Mouse (Mus musculus): ENCODE measurements around the gene Rapgef4. TPM values are rescaled to one million over a fixed set of nuclear protein-coding genes. Genes with fewer than 3 reads are reported as not detected.

Rapgef4 gene
- total RNA-seq, 1 experiment = 3.4 TPM

DNA sequence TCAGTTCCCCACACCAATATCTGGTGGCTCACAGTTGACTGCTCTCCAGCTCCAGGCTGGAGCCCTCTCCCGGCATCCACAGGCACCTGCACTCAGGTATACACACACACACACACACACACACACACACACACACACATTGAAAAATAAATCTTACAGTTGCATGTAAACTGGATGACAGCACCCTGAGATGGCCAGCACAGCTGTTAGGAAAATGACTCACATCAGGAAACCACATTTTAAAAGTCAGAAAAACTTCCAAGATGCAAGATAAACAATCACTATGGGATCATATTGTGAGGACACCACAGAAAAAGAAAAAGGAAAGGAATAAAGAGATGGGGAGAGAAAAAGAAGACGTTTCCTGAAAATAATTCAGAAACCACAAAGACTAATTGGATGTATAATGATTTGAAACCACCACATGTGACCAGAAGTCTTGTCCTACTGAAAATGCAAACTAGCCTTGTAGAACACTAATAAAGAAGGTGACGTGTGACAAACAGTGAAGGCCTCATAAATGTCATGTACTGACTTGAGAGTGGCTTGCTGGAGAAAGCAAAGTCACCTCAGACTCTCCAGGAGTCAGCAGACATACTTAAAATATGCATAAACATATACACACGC is 297.3 kb downstream of the Rapgef4 start:
- Histone ChIP-seq H3K36me3 (ENCODE audit: control insufficient read depth, insufficient read depth, low read length, poor library complexity, severe bottlenecking) (no peaks in the 10 kb centered on the region), H3K27ac (ENCODE audit: insufficient read depth, low read depth, low read length, poor library complexity, severe bottlenecking) (no peak overlapping the region), H3K9ac (ENCODE audit: insufficient read depth, low read depth, low read length, poor library complexity, severe bottlenecking) (no peak overlapping the region), H3K9me3 (ENCODE audit: control insufficient read depth, insufficient read depth, low read depth, low read length) (no peaks in the 10 kb centered on the region), H3K4me3 (ENCODE audit: insufficient read depth in 1 of 2, low read depth in 1 of 2, low read length in 2 of 2, poor library complexity in 1 of 2, severe bottlenecking in 1 of 2) (no peak overlapping the region), H3K4me1 (ENCODE audit: control insufficient read depth in 2 of 2, insufficient read depth in 2 of 2, low read length in 2 of 2, poor library complexity in 1 of 2) (no peaks in the 10 kb centered on the region)
- DNase-seq (ENCODE audit: low read depth, low spot score) = no peak
- in situ Hi-C loops (cut with MboI; ENCODE audit: low sequenced_read_pairs in 2 of 2, unreplicated experiment in 2 of 2) = no loop called here
- TF ChIP-seq HCFC1 (IDR thresholded peaks at IDR 0.05; ENCODE audit: borderline replicate concordance, insufficient read depth, low read length) (no peak), CHD2 (IDR thresholded peaks at IDR 0.05; ENCODE audit: low read depth, low read length) (no peak), MAFK (IDR thresholded peaks at IDR 0.05; ENCODE audit: insufficient read depth, low read depth, low read length) (no peak), ZC3H11A (IDR thresholded peaks at IDR 0.05; ENCODE audit: borderline replicate concordance, low read depth, low read length) (no peak), ZNF384 (IDR thresholded peaks at IDR 0.05; ENCODE audit: low read depth, low read length) (no peak)

DNA sequence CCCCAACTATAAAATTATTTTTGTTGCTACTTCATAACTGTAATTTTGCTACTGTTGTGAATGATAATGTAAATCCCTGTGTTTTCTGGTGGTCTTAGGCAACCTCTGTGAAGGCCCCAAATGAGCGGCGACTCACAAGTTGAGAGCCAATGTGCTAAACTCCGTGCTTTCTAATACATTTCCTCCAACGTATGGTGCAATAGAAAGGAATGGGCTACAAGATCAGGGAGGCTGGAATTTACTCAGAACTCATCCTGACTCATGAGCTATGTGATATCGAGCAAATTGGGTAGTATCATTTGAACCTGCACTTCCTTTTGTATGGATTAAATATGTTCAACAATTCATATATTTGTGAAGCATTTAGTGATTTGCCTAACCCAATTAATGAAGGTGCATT is 299.5 kb downstream of the Rapgef4 start:
- no peak for DNase-seq (ENCODE audit: low read depth, low spot score)
- no peaks in the 10 kb centered on the region for H3K4me1 ChIP-seq (ENCODE audit: control insufficient read depth in 2 of 2, insufficient read depth in 2 of 2, low read length in 2 of 2, poor library complexity in 1 of 2)
- H3K27ac ChIP-seq (ENCODE audit: insufficient read depth, low read depth, low read length, poor library complexity, severe bottlenecking) = no peak overlapping the region
- H3K36me3 ChIP-seq (ENCODE audit: control insufficient read depth, insufficient read depth, low read length, poor library complexity, severe bottlenecking) = no peaks in the 10 kb centered on the region
- H3K9me3 ChIP-seq (ENCODE audit: control insufficient read depth, insufficient read depth, low read depth, low read length) = no peaks in the 10 kb centered on the region
- no peak overlapping the region for H3K4me3 ChIP-seq (ENCODE audit: insufficient read depth in 1 of 2, low read depth in 1 of 2, low read length in 2 of 2, poor library complexity in 1 of 2, severe bottlenecking in 1 of 2)
- H3K9ac ChIP-seq (ENCODE audit: insufficient read depth, low read depth, low read length, poor library complexity, severe bottlenecking) = no peak overlapping the region
- TF ChIP-seq CHD2 (IDR thresholded peaks at IDR 0.05; ENCODE audit: low read depth, low read length) (no peak), ZC3H11A (IDR thresholded peaks at IDR 0.05; ENCODE audit: borderline replicate concordance, low read depth, low read length) (no peak), HCFC1 (IDR thresholded peaks at IDR 0.05; ENCODE audit: borderline replicate concordance, insufficient read depth, low read length) (no peak), MAFK (IDR thresholded peaks at IDR 0.05; ENCODE audit: insufficient read depth, low read depth, low read length) (no peak), ZNF384 (IDR thresholded peaks at IDR 0.05; ENCODE audit: low read depth, low read length) (no peak)
- in situ Hi-C loops (cut with MboI; ENCODE audit: low sequenced_read_pairs in 2 of 2, unreplicated experiment in 2 of 2) = no loop called here

DNA sequence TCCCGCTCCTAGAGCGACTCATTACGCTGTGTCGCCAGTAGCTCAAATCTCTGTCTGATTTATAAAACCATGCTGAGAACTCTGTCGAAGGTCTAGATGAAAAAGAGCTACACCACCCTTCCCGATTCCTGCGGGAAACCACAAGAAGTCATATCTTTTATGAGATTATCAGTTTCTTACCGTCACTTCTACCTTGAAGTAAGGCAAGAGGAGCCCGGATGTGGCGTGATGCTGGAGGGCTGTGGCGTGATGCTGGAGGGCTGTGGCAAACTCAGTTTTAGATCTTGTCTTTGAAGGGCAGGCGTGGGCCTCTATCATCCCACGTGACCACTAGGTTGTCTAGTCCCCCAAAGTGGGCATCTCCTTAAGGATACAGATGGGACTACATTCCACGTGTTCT is 300.9 kb downstream of the Rapgef4 start:
- Histone ChIP-seq H3K27ac (ENCODE audit: insufficient read depth, low read depth, low read length, poor library complexity, severe bottlenecking) (no peak overlapping the region), H3K36me3 (ENCODE audit: control insufficient read depth, insufficient read depth, low read length, poor library complexity, severe bottlenecking) (no peaks in the 10 kb centered on the region), H3K4me1 (ENCODE audit: control insufficient read depth in 2 of 2, insufficient read depth in 2 of 2, low read length in 2 of 2, poor library complexity in 1 of 2) (no peaks in the 10 kb centered on the region), H3K4me3 (ENCODE audit: insufficient read depth in 1 of 2, low read depth in 1 of 2, low read length in 2 of 2, poor library complexity in 1 of 2, severe bottlenecking in 1 of 2) (no peak overlapping the region), H3K9me3 (ENCODE audit: control insufficient read depth, insufficient read depth, low read depth, low read length) (no peaks in the 10 kb centered on the region), H3K9ac (ENCODE audit: insufficient read depth, low read depth, low read length, poor library complexity, severe bottlenecking) (no peak overlapping the region)
- no peak for TF ChIP-seq MAFK (IDR thresholded peaks at IDR 0.05; ENCODE audit: insufficient read depth, low read depth, low read length)
- TF ChIP-seq CHD2 (IDR thresholded peaks at IDR 0.05; ENCODE audit: low read depth, low read length) = no peak
- no peak for TF ChIP-seq ZC3H11A (IDR thresholded peaks at IDR 0.05; ENCODE audit: borderline replicate concordance, low read depth, low read length)
- no peak for TF ChIP-seq ZNF384 (IDR thresholded peaks at IDR 0.05; ENCODE audit: low read depth, low read length)
- TF ChIP-seq HCFC1 (IDR thresholded peaks at IDR 0.05; ENCODE audit: borderline replicate concordance, insufficient read depth, low read length) = no peak
- in situ Hi-C loops (cut with MboI; ENCODE audit: low sequenced_read_pairs in 2 of 2, unreplicated experiment in 2 of 2) = no loop called here
- no peak for DNase-seq (ENCODE audit: low read depth, low spot score)

DNA sequence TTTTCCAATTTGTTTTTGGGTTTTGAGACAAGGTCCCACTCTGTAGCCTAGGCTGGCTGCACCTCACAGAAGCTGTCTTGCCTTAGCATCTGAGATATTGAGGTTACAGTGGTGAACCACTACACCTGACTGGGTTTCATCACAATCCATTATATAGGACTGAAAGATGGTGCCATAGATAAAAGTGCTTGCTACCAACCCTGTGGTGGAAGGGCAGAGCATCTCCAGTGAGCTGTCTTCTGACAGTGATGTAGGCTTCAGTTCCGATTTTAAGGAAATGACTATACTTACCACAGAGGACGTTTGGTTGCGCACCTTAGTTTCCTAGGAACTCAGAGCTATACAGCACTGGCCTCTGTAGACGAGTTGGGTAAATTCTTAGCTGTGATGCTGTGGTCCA is 301.7 kb downstream of the Rapgef4 start:
- Histone ChIP-seq H3K36me3 (ENCODE audit: control insufficient read depth, insufficient read depth, low read length, poor library complexity, severe bottlenecking) (no peaks in the 10 kb centered on the region), H3K4me1 (ENCODE audit: control insufficient read depth in 2 of 2, insufficient read depth in 2 of 2, low read length in 2 of 2, poor library complexity in 1 of 2) (no peaks in the 10 kb centered on the region)
- no peak for DNase-seq (ENCODE audit: low read depth, low spot score)

DNA sequence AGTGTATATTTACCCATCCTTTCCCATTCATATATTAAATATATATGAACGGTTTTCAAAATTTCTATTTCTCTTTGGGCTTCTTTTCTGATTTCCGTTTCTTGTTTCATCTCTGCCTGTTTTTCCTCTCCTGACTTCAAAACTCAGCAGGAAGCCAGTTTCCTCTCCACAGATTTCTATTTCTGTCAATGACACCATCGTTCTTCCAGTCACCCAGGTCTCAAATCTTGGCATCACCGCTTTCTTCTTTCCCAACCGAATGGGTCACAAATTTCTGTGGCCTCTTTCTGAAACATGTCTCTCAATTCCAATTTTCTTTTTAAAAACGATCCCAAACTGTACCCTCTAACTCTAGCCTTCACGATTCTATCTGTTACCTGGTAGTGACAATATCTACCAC is 303.6 kb downstream of the Rapgef4 start:
- Histone ChIP-seq H3K36me3 (ENCODE audit: control insufficient read depth, insufficient read depth, low read length, poor library complexity, severe bottlenecking) (no peaks in the 10 kb centered on the region), H3K27ac (ENCODE audit: insufficient read depth, low read depth, low read length, poor library complexity, severe bottlenecking) (no peak overlapping the region), H3K4me3 (ENCODE audit: insufficient read depth in 1 of 2, low read depth in 1 of 2, low read length in 2 of 2, poor library complexity in 1 of 2, severe bottlenecking in 1 of 2) (no peak overlapping the region; a peak in 1 of 4 replicates), H3K9ac (ENCODE audit: insufficient read depth, low read depth, low read length, poor library complexity, severe bottlenecking) (no peak overlapping the region), H3K9me3 (ENCODE audit: control insufficient read depth, insufficient read depth, low read depth, low read length) (no peaks in the 10 kb centered on the region), H3K4me1 (ENCODE audit: control insufficient read depth in 2 of 2, insufficient read depth in 2 of 2, low read length in 2 of 2, poor library complexity in 1 of 2) (no peaks in the 10 kb centered on the region)
- TF ChIP-seq ZNF384 (IDR thresholded peaks at IDR 0.05; ENCODE audit: low read depth, low read length) (no peak), ZC3H11A (IDR thresholded peaks at IDR 0.05; ENCODE audit: borderline replicate concordance, low read depth, low read length) (no peak), MAFK (IDR thresholded peaks at IDR 0.05; ENCODE audit: insufficient read depth, low read depth, low read length) (no peak), CHD2 (IDR thresholded peaks at IDR 0.05; ENCODE audit: low read depth, low read length) (no peak), HCFC1 (IDR thresholded peaks at IDR 0.05; ENCODE audit: borderline replicate concordance, insufficient read depth, low read length) (no peak)
- in situ Hi-C loops (cut with MboI; ENCODE audit: low sequenced_read_pairs in 2 of 2, unreplicated experiment in 2 of 2) = no loop called here
- DNase-seq (ENCODE audit: low read depth, low spot score) = no peak

More for the DNA sequence above, 301.7 kb downstream of the Rapgef4 start:
- Histone ChIP-seq H3K27ac (ENCODE audit: insufficient read depth, low read depth, low read length, poor library complexity, severe bottlenecking) (no peak overlapping the region), H3K4me3 (ENCODE audit: insufficient read depth in 1 of 2, low read depth in 1 of 2, low read length in 2 of 2, poor library complexity in 1 of 2, severe bottlenecking in 1 of 2) (no peak overlapping the region), H3K9me3 (ENCODE audit: control insufficient read depth, insufficient read depth, low read depth, low read length) (no peaks in the 10 kb centered on the region), H3K9ac (ENCODE audit: insufficient read depth, low read depth, low read length, poor library complexity, severe bottlenecking) (no peak overlapping the region)
- in situ Hi-C loops (cut with MboI; ENCODE audit: low sequenced_read_pairs in 2 of 2, unreplicated experiment in 2 of 2) = no loop called here
- no peak for TF ChIP-seq ZC3H11A (IDR thresholded peaks at IDR 0.05; ENCODE audit: borderline replicate concordance, low read depth, low read length)

Data from ES-E14 (cell line).